Mouse (Mus musculus) liver, postnatal 0 days (tissue): ENCODE data around the gene Arhgap15. TPM values are rescaled to one million over a fixed set of nuclear protein-coding genes. Genes with fewer than 3 reads are reported as not detected.

Experiments used
- ATAC-seq: fragments of 200-750 bp; cut with Nextera tagmentation; 2 replicates; pipeline ENCODE4 v1.8.0; 2017; ENCODE audit warnings: mild to moderate bottlenecking, moderate library complexity
- DNase-seq: peaks from one replicate; pipeline ENCODE4 v3.0.0-alpha.2; 2016
- H3K27ac ChIP-seq: fragments of 300-500 bp; sonication (generic); 2 replicates; pipeline ENCODE4 v1.5.1; 2014; ENCODE audit warnings: antibody characterized with exemption, moderate library complexity, mild to moderate bottlenecking, low read depth
- H3K27me3 ChIP-seq: fragments of 300-500 bp; sonication (generic); 2 replicates; pipeline ENCODE4 v1.6.1; 2014; ENCODE audit warnings: low read length, control low read depth, mixed read lengths; ENCODE audit not compliant: insufficient read depth
- H3K36me3 ChIP-seq: fragments of 300-500 bp; sonication (generic); replicated peaks from 2 replicates; pipeline ENCODE4 v1.6.1; 2014; ENCODE audit warnings: mild to moderate bottlenecking, control low read depth, low read length, moderate library complexity, mixed read lengths; ENCODE audit not compliant: insufficient read depth
- H3K4me1 ChIP-seq: fragments of 300-500 bp; sonication (generic); 2 replicates; pipeline ENCODE4 v1.6.1; 2014; ENCODE audit warnings: antibody characterized with exemption, mild to moderate bottlenecking, control low read depth; ENCODE audit not compliant: insufficient read depth
- H3K4me2 ChIP-seq: fragments of 300-500 bp; sonication (generic); 2 replicates; pipeline ENCODE4 v1.6.1; 2014; ENCODE audit warnings: low read depth, mild to moderate bottlenecking, low read length, moderate library complexity, mixed read lengths
- H3K4me3 ChIP-seq: fragments of 300-500 bp; sonication (generic); 2 replicates; pipeline ENCODE4 v1.5.1; 2014; ENCODE audit warnings: low read depth, low read length
- H3K9ac ChIP-seq: fragments of 300-500 bp; sonication (generic); replicated peaks from 2 replicates; pipeline ENCODE4 v1.6.1; 2014; ENCODE audit warnings: mild to moderate bottlenecking, moderate library complexity
- H3K9me3 ChIP-seq: fragments of 300-500 bp; sonication (generic); 2 replicates; pipeline ENCODE4 v1.6.1; 2016; ENCODE audit warnings: mild to moderate bottlenecking, control low read depth, low read length, mixed read lengths
- CTCF ChIP-seq: sonication (generic); IDR thresholded peaks from 2 replicates; pipeline ENCODE4 v1.5.1; 2016; ENCODE audit warnings: antibody characterized with exemption, low read depth
- EP300 ChIP-seq: IDR thresholded peaks from 2 replicates; pipeline ENCODE4 v1.6.1; 2016; ENCODE audit warnings: antibody characterized with exemption, low read depth, mild to moderate bottlenecking
- WGBS: fragments of 180-500 bp; shearing (Covaris S2); extraction: QIAGEN DNeasy Blood & Tissue Kit; methylation state at CpG from one replicate; pipeline ENCODE4 v1.1.7; 2014; ENCODE audit not compliant: insufficient replicate concordance; 5-methylcytosine and 5-hydroxymethylcytosine counted together
- polyA plus RNA-seq: library from polyadenylated mRNA; unstranded; fragments of >200 nt; fragmentation: Nextera tagmentation; extraction: Ambion mirVana; gene quantifications from 2 replicates; pipeline ENCODE4 v1.2.1, GENCODE M21; 2015

Arhgap15 gene
- 5.3 and 6.3 TPM in 2 replicates for polyA plus RNA-seq

DNA sequence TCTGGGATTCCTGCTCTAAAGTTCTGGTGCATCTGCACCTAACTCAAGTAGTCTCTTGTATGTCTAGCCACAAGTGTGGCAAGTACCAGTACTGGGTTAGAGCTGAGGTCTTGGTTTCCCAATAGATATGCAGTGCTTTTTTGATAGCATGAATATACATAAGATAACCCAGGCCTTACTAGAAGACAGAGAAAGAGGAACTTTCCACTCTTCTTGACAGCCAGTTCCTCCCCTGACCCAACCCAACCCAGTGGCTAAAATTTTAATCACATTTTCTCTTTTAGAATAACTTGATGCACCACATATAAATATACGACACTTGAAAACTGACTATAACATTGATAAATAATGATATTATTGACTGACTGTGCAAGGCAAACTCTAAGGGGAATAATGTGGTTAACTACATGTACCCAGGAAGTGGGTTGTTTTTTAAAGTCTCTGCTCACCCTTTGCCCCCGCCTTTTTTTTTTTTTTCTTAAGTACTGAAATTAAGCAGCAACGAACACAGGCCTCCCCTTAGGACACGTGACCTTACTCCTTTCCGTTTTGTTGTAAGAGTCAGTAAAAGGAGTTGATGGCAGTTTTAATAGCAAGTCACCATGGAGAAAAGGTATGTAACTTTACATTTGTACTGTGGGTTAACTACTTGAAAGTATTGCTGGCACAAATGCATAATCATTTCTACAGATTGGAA is at the start of gene Arhgap15:
Arhgap15 (plus strand) TSS at position 538 of the 697 bp plus-strand sequence.
- H3K9ac ChIP-seq, result 0 out of 2 replicates have a peak within 1 kb of the TSS, but pooled peaks have one; percentile 32
- WGBS, result 30% methylated on average over 5 of the region's 5 CpGs
- no peaks in the 10 kb centered on the region for H3K9me3 ChIP-seq
- peak; percentile 7; the same call in 1 of the 2 replicates for TF ChIP-seq EP300
- TF ChIP-seq CTCF, result no peak
- H3K4me1 ChIP-seq, result peaks cover 4% of the 10 kb centered on the region; the same call in 1 of the 2 replicates
- peak within 1 kb of the TSS; percentile 33 for H3K4me3 ChIP-seq
- DNase-seq (no peak), ATAC-seq (peak; percentile 64)
- H3K27ac ChIP-seq, result peak within 1 kb of the TSS; percentile 53
- no peaks in the 10 kb centered on the region for H3K36me3 ChIP-seq
- H3K27me3 ChIP-seq, result no peaks in the 10 kb centered on the region
- peak within 1 kb of the TSS; percentile 66 for H3K4me2 ChIP-seq

DNA sequence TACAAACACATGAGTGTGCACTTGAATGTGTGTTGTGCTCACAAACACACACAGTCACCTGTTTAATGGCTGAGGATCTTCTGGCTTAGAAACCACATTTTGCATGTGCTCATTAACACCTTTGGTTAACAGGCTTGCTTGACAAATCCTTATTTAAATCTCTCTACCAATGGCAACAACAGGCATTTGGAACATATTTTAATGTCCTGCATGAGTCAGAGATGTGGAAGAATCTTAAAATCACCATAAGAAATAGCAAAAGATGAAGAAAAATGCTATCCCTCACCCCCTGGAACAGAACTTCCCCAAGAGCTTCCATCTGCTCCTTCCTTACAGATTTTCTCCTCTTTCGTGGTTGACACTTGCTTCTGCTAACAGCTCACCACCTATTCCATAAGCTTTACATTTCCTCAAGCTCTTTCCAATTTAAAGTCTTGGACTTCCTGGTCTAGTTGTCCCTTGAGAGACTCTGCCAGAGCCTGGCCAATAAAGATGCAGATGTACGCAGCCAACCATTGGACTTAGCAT is 35.9 kb upstream of the Arhgap15 start:
- Histone ChIP-seq H3K9ac (no peak overlapping the region), H3K4me3 (no peak overlapping the region), H3K9me3 (no peaks in the 10 kb centered on the region), H3K4me1 (no peaks in the 10 kb centered on the region), H3K36me3 (no peaks in the 10 kb centered on the region), H3K27ac (no peak overlapping the region), H3K27me3 (no peaks in the 10 kb centered on the region), H3K4me2 (no peak overlapping the region)
- ATAC-seq (no peak), DNase-seq (no peak)
- 73% methylated on average over 2 of the region's 2 CpGs for WGBS
- no peak for TF ChIP-seq CTCF
- TF ChIP-seq EP300, result no peak

DNA sequence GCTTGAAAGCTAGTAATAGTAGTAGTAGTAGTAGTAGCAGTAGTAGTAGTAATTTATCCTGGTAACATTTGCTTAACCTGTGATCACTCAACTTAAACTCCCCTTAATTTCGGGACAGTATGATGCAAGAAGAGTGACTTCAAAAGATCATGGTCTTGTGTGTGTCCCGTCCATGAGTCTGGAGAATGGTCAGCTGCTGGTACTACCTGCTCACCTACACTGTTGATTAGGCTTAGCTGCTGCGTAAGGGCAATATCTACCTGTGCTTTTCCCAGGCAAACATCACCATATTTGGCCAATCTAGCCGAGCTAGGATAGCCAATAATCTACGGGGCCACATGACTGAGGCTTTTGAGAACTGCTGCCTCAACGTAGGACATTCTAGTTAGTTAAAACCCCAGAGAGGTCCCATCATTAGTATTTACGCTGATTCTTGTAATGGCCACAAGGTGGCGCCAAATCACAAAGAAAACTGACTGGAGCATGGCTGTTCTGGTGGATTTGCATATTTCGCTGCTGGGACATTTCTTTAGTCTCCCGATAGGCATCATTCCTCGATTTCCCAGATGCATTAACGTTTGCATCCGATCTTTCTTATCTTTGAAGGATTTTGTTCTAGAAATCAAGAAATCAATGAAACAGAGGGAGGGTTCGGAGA is 26.0 kb upstream of the Arhgap15 start:
- ATAC-seq, result peak; percentile 50; the same call in 1 of the 2 replicates
- peak; percentile 88 for TF ChIP-seq CTCF
- TF ChIP-seq EP300, result no peak

DNA sequence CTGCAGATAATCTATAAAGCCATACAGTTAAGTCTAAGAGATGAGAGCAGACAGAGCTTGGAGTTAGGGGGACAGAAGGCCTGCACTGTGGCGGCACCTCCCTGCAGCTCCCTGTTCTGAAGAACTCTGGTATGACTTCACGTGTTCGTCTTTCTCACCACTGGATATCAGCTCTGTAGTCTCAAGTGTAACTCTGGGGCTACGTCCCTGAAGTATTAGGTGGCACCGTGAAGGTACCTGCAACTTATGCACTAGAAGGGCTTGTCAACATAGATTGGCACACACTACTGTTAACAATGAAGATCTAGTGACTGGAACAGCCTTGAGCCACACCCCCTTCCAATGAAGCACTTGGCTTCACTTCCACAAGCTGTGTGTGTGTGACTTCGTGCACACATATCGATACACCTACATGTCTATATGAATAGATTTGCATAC is 25.5 kb upstream of the Arhgap15 start:
- WGBS, result 63% methylated on average over 7 of the region's 7 CpGs
- H3K4me1 ChIP-seq, result no peaks in the 10 kb centered on the region
- no peaks in the 10 kb centered on the region for H3K27me3 ChIP-seq
- ATAC-seq (no peak), DNase-seq (no peak)
- 0 out of 2 replicates have a peak overlapping the region, but pooled peaks have one; percentile 38 for H3K4me2 ChIP-seq
- no peak for TF ChIP-seq EP300
- no peak for TF ChIP-seq CTCF
- H3K9ac ChIP-seq, result no peak overlapping the region
- H3K36me3 ChIP-seq, result no peaks in the 10 kb centered on the region
- H3K9me3 ChIP-seq, result no peaks in the 10 kb centered on the region
- H3K27ac ChIP-seq, result no peak overlapping the region
- no peak overlapping the region for H3K4me3 ChIP-seq

More for the DNA sequence above, 26.0 kb upstream of the Arhgap15 start:
- no peaks in the 10 kb centered on the region for H3K4me1 ChIP-seq
- DNase-seq, result peak; percentile 68
- no peaks in the 10 kb centered on the region for H3K27me3 ChIP-seq
- H3K4me2 ChIP-seq, result 0 out of 2 replicates have a peak overlapping the region, but pooled peaks have one; percentile 38
- H3K4me3 ChIP-seq, result no peak overlapping the region
- no peak overlapping the region for H3K9ac ChIP-seq
- H3K36me3 ChIP-seq, result no peaks in the 10 kb centered on the region
- whole genome bisulfite sequencing, result 20% methylated on average over 14 of the region's 14 CpGs
- H3K9me3 ChIP-seq, result no peaks in the 10 kb centered on the region
- H3K27ac ChIP-seq, result no peak overlapping the region

DNA sequence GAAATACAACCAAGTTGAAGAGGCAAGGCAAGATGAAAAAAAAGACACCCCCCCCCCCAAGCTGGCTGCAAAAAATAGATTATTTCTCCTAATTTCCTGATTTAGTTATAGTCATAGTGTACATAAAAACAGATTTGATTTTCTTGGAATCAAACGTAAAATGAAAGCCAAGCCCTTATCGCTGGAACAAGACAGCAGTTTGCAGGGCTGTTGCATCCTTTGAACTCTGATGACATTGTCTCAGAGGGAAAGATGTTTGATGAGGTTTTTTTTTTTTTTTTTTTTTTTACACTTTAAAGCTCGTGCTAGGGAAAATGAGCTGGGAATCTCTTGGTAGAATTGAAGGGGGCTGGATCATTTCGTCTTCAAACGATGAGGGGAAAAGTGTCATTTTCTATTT is 21.4 kb upstream of the Arhgap15 start:
- TF ChIP-seq CTCF (no peak), EP300 (no peak)
- peak overlapping the region; percentile 49 for H3K4me2 ChIP-seq
- no peaks in the 10 kb centered on the region for H3K27me3 ChIP-seq
- H3K4me1 ChIP-seq, result no peaks in the 10 kb centered on the region
- H3K27ac ChIP-seq, result no peak overlapping the region
- no peak overlapping the region for H3K4me3 ChIP-seq
- ATAC-seq, result no peak
- no peaks in the 10 kb centered on the region for H3K36me3 ChIP-seq
- DNase-seq, result no peak
- no peaks in the 10 kb centered on the region for H3K9me3 ChIP-seq
- no peak overlapping the region for H3K9ac ChIP-seq
- 47% methylated on average over 5 of the region's 5 CpGs for WGBS

DNA sequence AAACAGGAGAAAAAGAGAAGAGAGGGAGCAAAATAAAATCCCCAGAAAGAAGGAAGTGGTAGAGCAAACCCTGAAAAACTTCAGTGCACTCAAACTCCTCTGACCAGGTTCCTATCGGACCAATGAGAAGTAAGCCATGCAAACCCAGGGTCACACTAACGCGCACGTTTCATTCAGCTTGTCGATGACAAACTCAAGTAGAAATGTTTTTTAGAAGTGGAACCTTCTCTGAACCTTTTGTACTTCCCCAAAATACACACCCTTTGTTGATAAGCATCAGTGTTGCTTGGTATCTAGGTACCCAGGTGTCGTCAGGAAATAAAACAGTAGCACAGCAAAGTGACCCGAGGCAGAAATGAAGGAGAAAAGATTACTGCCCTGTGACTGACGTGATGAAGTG is 20.9 kb upstream of the Arhgap15 start:
- no peak for TF ChIP-seq EP300
- no peak for TF ChIP-seq CTCF
- no peak overlapping the region for H3K9ac ChIP-seq
- no peaks in the 10 kb centered on the region for H3K9me3 ChIP-seq
- ATAC-seq (0 out of 2 replicates have a peak, but pooled peaks have one; percentile 25), DNase-seq (no peak)
- no peaks in the 10 kb centered on the region for H3K4me1 ChIP-seq
- H3K27me3 ChIP-seq, result no peaks in the 10 kb centered on the region
- no peaks in the 10 kb centered on the region for H3K36me3 ChIP-seq
- peak overlapping the region; percentile 49 for H3K4me2 ChIP-seq
- H3K27ac ChIP-seq, result no peak overlapping the region
- peak overlapping the region; percentile 9; the same call in 1 of the 2 replicates for H3K4me3 ChIP-seq
- WGBS, result 27% methylated on average over 8 of the region's 8 CpGs
